Mouse (Mus musculus): ENCODE measurements around the gene Rtp1.

Rtp1 gene

DNA sequence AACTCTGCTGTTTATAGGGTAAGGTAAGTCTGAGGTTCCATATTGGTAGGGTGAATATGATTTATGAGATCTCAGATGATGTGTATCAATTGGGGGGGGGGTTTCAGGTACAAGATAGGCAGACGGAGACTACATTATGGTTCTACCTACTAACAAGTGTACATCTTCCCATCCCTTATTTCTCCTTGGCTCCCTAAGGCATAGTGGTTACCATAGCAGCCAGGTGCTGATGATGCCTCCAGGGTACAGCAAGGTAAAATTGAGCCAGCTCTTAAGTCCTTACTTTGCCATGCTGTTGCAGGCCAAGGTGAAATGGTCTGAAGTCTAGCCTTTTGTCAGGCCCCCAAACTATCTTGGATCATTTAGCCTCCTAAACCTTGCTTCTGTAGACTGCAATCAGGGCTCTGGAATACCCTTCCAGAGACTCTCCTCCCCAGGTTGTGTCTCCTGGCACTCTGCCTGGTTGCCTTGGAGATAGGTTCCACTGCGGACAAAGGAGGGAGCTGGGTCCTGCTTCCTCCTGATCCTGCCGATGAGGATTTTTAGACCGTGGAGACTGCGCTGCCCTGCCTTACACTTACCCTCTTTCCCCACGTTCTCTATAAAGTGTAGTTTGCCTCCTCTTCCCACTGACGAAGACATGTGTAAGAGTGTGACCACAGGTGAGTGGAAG, at the start of gene Rtp1:
Gene Rtp1, plus strand, starts transcription at position 487 of the 673 bp plus-strand sequence.
- peak; percentile 16 for DNase-seq

- no peak for DNase-seq
Measured at GRCm38 (mm10) chr16:23379536-23380230, 49.2 kb upstream of the Rtp1 start.

DNA sequence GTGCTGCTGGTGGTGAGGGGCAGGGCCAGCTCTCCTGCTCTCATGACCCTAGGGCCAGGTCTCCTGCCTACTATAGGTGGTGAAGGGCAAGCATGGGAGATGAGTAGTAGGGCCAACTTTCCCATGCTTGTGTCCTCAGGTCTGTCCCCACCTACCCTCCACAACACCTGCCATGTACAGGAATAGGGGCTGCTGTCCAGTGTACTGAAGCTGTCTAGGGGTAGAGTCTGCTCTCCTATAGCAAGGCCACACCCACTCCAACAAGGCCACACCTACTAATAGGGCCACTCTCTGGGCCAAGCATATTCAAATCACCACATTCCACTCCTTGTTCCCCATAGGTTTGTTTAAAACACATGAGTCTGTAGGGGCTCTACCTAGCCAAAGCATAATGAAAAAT, 44.6 kb upstream of the Rtp1 start:
- no peak for DNase-seq

GRCm38 (mm10) chr16:23397931-23398330, 31.0 kb upstream of the Rtp1 start:
- DNase-seq = no peak

DNA sequence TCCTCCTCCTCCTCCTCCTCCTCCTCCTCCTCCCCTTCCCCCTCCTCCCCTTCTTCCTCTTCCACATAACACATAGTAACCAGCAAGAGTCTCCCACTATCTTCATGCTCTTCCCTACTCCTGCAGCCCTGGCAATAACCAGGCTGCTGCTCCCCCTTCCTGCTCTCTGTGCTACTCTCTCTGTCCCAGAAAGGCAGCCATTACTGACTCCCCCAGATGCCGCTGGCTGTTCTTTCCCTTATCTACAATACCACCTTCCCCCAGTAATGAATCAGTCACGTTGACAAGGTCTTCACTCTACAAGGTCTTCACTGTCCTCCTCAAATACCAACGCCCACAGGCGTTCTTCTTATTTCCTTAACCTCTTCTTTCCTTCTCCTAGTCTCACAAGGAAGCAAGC, 27.5 kb upstream of the Rtp1 start:
- DNase-seq = no peak

- no peak for DNase-seq
Measured at GRCm38 (mm10) chr16:23401959-23402358, 27.0 kb upstream of the Rtp1 start.

- DNase-seq = peak; percentile 35
Measured at GRCm38 (mm10) chr16:23403008-23403755, 25.8 kb upstream of the Rtp1 start.

DNA sequence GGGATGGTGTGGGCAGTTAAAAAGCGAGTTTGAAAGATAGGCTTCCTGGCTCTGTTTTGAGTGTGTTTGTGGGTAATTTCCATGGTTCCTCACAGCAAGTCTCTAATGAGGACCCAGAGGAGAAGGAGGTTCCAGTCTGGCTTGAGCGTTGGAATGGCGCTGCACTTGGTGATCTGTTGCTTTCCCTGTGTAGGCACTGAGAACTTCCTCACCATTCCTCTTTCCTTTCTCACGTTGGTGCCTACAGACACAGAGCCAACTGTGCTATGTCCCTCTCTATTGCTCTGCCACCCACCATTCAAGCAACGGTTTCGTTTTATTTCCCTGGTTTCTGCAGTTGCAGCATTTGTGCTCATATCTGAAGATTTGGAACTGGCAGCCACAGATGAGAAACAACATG, 16.0 kb upstream of the Rtp1 start:
- DNase-seq = no peak

- no peak for DNase-seq
Measured at GRCm38 (mm10) chr16:23416261-23416656, 12.7 kb upstream of the Rtp1 start.

DNA sequence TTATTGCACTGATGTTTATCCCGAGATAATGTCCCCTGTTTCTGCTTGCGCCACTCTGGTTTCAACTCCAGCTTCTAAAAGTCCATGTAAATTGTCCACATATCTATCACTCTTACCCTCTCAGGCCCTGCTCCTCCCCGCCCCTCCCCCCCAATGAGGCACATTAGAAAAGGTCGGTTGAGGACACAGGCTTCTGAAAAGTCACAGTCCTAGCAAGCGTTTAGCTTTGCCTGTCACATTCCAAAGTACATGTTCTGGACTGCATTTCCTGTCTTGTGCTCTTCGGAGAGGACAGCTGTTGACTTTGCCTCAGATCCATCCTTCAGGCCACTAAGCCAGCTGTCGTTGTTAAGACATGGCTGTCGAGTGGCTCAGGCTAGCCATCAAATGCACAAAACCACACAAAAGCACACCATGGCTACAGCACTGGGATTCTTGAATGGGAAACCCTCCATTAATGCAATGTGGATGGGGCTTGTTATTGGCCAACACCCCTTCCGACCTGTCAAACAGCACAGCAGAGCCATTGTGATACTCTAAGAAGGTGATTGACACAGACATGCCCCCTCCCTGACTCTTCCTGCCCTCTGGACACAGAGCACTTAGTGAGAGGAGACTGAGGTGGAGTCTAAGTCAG, 12.2 kb upstream of the Rtp1 start:
- no peak for DNase-seq

- DNase-seq = no peak
Measured at GRCm38 (mm10) chr16:23417456-23418240, 11.3 kb upstream of the Rtp1 start.

DNA sequence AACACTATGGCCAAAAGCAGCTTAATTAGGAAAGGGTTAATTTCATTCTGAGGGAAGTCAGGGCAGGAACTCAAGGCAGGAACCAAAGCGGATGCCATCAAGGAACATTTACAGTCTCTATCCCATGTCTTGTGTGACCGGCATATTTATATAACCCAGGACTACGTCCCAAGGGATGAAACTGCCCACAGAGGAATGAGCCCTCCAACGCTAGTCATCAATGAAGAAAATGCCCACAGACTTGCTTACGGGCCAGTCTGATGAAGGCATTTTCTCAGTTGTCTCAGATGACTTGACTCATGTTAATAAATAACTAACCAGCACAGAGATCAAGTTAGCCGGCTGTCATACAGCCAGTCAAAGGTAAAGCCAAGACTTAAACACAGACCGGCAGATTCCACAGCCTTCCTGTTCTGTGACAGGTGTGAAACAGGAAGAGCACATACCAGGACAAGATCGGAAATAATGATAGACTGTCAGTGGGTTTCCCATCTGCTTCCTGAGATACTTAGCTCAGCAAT, 9.3 kb upstream of the Rtp1 start:
- DNase-seq = no peak

- no peak for DNase-seq
Measured at GRCm38 (mm10) chr16:23423825-23424224, 5.1 kb upstream of the Rtp1 start.

DNA sequence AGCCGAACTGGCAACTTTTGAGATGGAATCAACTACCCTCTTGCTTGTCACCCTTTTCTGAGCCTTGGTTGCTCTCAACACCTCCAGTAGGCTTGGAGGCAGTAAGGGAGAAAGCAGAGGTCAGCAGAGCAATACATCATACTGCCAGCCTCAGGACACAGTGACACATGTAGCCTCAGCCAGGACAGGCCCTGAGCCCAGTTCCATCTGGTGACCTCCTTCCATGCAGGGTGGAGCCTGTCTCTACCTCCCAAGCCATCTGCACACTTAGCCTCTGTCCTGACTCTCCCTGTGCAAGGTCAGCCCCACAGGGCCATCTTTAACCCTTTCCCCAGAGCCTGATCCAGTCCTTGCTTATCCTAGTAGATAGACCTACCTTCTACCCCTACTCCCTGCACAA, 1.2 kb upstream of the Rtp1 start:
- peak; percentile 12 for DNase-seq

DNA sequence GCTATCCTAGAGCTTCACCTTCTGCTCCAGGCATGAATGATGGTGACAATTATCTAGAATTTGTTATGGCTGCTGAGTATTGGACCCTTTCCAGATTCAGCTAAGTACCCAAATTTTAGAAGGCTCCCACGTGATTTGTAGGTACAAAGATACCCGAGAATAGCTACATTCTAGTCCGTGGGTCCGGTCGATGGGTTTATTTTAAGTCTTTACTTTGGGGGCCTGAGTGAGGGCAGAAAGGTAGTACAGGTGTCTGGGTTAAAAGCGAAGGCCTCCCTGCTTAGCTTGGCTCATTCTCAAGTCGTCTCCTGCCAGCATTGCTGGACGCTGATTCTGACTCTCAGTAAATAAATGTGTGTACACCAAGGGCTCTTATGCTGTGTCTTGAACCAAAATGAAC, 1.1 kb downstream of the Rtp1 start:
- no peak for DNase-seq

GRCm38 (mm10) chr16:23437404-23438166, 8.7 kb downstream of the Rtp1 start:
- no peak for DNase-seq

DNA sequence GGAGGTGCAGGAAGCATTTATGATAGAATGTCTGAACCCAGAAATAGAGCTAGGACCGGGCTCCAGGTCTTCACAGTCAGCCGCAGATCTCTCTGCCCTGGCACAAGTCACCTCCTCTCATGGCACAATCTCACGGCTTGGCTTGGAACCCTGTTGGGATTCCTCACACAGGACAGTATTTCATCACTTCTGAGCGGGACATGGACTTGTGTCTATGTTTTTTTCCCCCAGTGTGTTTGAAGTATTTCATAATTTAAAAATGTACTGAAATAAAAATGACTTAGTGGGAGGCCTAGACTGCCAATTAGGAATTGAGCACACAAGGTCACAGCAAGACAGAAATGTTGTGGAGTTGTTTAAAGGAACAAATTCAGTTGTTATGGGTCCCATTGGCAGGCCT, 15.3 kb downstream of the Rtp1 start:
- DNase-seq = no peak

DNA sequence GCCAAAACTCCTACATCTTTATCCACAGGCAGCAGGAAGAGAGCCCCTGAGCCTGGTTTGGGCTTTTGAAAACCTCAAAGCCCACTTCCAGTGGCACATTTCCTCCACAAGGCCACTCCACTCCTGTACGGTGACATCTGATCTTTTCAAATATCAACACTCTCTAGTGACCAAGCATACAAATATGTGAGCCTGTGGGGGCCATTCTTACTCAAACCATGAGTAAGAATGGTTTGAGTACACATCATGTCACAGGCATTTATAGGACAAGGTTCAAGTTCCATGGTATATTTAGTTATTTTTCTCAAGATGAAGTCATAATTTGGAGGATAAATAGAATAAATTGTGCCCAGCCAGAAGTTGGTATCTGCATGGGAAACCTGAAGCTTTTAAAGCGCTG, 21.0 kb downstream of the Rtp1 start:
- DNase-seq = no peak

DNA sequence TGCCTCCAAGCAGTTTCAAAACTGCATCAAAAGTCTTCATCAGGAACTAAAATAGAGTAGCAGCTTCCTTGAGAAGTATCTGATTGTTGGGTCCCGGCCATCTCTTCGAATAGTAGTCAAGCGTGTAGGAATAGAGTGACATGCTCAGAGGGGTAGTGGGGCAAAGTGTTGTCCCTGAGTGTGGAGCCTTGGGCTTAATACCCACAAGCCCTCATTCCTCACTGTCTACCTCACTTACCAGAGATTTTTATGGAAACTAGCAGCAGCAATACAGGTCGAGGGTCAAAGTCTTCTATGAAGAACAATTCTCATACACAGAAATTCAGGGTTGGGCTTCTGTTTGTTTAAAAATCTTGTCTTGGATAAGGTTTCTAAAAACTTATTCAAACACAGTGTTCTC, 21.9 kb downstream of the Rtp1 start:
- no peak for DNase-seq

DNA sequence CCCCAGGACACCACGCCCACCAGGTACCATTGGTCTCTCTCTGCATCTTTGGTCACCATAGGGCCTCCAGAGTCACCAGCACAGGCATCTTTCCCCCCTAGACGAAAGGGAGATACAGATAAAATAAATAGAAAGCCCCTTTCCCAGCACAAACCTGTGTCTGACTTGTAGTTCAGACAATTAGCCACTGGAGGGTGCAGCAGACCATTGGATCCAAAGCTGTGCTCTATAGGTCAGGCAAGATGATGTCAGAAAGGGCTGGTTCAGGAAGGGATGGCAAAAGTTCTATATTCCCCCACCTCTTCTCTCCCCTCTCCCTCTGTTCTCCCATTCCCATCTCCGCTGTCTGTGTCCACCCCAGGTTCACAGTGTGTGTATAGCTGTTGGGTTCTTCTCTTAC, 23.5 kb downstream of the Rtp1 start:
- DNase-seq = peak; percentile 16

DNA sequence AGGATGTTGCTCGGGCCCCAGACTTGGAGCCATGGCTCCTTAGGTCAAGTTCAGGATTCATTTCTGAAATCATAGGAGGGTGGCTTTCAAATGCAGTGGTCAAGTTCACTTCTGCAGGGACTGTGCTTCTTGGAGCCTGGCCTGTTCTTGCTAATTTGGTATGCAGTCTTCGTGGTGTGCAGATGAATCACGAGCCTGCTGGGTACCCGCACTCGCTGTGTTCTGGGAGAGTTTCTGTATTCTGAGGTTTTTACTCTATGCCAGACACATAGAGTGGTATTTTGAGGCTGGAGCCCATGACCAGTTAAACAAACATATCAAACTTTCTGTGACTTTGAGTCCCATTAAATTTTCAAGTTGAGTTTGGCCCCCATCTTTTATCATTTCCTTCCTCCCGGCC, 25.4 kb downstream of the Rtp1 start:
- DNase-seq = no peak

DNA sequence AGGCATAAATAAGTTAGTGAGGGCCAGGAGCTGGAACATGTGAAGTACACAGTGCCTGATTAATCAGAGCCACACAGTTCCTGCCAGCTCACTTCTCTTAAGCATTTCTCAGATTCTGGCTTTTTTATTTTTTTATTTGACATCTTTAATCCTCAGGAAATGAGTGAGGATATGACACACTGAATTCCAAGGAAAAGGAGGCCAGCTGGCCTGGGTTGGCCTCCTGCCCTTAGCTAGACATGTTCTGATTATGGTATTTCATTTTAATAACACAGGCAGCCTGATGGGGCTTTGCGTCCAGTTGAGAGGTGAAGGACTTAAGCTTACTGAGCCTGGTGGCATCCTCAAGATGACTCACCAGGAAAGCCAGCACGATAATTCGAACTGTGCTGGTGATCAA, 27.6 kb downstream of the Rtp1 start:
- peak; percentile 28 for DNase-seq

Measured in cerebellum, adult 8-10 months (tissue).